Mouse (Mus musculus): ENCODE data around the gene Suclg1. TPM values are rescaled to one million over a fixed set of nuclear protein-coding genes. Genes with fewer than 3 reads are reported as not detected.
A peak's percentile ranks its signal among the peaks of the same experiment; 100 is the strongest.

Gene Suclg1
- polyA plus RNA-seq, 1 experiment from 2014 or later: 307 TPM

DNA sequence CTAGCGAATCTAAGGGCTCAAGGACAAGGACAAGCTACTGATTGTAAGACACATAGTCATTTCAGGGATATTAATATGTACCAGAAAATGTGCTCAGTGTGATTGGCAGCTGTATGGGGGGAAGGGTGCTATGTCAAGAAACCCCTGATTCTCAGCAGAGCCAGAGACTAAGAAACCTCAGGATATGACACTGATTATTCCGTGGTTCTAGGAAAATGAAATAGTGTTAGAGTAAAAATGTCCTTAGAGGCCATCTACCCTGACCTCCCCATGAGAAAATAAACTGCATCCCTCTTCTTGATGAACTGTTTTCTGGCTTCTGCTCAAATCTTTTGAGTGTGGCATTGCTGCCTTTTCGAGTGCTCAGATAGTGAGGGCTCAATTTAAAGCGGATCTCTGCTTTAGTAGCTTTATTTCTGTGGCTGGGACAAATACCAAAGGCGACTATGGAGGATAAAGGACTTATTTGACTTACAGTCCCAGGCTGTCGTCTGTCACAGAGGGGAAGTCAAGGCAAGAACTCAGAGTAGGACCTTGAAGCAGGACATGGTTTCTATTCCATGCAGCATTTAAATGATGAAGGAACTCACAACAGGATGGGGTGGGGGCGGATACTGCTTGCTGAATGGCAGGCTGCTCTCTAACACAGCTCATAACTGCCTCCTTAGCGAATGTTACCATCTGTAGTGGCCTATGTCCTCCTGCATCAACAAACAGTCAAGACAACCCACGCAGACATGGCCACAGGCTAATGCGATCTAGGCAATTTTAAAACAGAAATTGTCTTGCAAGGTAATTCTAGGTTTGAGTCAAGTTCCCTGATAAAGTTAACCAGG lies 60.7 kb downstream of the Suclg1 start:
- Histone ChIP-seq H3K36me3 (ENCODE audit: insufficient read depth, low read length) (no peaks in the 10 kb centered on the region), H3K9me3 (replicated peaks; ENCODE audit: low read length) (no peaks in the 10 kb centered on the region), H3K4me1 (replicated peaks; ENCODE audit: insufficient read depth, low read length) (no peaks in the 10 kb centered on the region), H3K27me3 (ENCODE audit: insufficient read depth, low read length) (no peaks in the 10 kb centered on the region), H3K9ac (ENCODE audit: low read depth, low read length) (no peak overlapping the region), H3K4me2 (ENCODE audit: low read length) (no peak overlapping the region), H3K27ac (no peak overlapping the region), H3K4me3 (replicated peaks; ENCODE audit: low read depth, low read length) (no peak overlapping the region)
- 74% methylated on average over 10 of the region's 10 CpGs for WGBS
- no peak for TF ChIP-seq CTCF (IDR thresholded peaks at IDR 0.05; ENCODE audit: low read depth)
- ATAC-seq (replicated peaks; ENCODE audit: low FRiP score, low read depth) (no peak), DNase-seq (ENCODE audit: low spot score) (no peak)

DNA sequence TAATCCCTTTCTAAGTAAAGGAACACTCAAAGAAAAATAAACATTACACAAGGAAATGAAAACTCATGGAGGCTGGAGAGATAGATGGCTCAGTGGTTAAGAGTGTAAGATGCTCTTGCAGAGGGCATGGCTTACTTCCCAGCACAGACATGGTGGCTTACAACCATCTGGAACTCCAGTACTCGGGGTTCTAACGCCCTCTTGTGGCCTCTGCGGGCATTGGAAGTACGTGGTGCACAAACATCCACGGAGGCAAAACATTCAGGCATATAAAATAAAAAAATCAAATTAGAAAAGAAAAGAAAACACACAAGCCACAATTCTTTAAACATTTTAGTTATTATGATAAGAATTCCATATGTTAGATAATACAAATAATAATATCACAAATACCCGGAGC lies 63.2 kb downstream of the Suclg1 start:
- no peak overlapping the region for H3K9ac ChIP-seq (ENCODE audit: low read depth, low read length)
- DNase-seq (ENCODE audit: low spot score) (no peak), ATAC-seq (replicated peaks; ENCODE audit: low FRiP score, low read depth) (no peak)
- H3K27ac ChIP-seq: no peak overlapping the region
- no peak overlapping the region for H3K4me3 ChIP-seq (replicated peaks; ENCODE audit: low read depth, low read length)
- H3K36me3 ChIP-seq (ENCODE audit: insufficient read depth, low read length): no peaks in the 10 kb centered on the region
- TF ChIP-seq CTCF (IDR thresholded peaks at IDR 0.05; ENCODE audit: low read depth): no peak
- no peaks in the 10 kb centered on the region for H3K4me1 ChIP-seq (replicated peaks; ENCODE audit: insufficient read depth, low read length)
- H3K9me3 ChIP-seq (replicated peaks; ENCODE audit: low read length): no peaks in the 10 kb centered on the region
- 70% methylated on average over 6 of the region's 6 CpGs for WGBS
- no peaks in the 10 kb centered on the region for H3K27me3 ChIP-seq (ENCODE audit: insufficient read depth, low read length)
- no peak overlapping the region for H3K4me2 ChIP-seq (ENCODE audit: low read length)

DNA sequence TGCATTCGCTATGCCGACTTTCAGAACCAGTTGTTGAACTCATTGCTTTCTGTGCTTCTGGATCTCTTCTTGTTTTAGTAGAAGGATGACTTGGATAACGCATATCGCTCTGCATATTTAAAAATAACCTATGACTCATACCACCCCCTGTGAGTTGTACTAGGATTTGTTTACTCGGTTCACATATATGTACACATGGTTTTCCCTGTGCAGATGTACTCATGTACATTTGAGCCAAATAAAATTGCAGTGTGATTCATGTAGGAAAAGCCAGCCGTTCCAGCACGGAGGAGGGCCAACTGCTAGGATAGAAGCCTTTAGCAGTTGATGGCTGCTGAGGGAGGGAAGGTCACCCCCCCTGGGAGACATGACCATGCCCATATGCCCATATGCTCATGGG lies 63.6 kb downstream of the Suclg1 start:
- TF ChIP-seq CTCF (IDR thresholded peaks at IDR 0.05; ENCODE audit: low read depth): no peak

DNA sequence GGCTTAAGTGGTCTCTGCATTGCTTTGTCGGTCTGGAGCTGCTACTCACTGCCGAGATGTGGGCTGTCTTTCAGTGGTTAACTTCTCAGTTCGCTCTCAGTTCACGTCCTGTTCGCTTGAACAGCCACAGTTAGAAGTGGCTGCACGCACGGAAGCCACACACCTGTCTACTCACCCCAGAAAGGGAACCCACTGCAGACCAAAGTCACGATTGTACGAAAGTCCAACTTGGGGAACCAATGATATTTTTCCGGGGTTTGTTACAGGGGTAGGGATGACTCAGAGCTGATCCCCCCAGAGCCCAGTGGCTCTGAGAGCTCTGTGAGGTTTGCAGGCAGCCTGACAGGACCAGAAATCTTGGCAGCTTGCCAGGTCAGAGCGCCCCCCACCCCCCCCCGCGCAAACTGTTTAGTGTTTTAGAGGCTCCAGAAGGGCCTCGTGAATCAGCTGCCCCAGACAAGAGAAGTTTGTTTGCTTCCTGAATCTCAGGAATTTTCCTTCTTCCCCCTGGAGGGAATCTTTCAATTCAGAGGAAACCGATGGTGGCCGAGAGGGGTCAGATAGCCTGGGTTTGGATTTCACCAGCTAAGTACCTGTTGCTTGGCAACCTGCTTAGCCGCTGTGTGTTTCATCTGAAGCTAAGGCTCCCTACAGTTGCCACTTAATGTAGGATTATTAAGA lies 66.9 kb downstream of the Suclg1 start:
- Histone ChIP-seq H3K9ac (ENCODE audit: low read depth, low read length) (peak overlapping the region; percentile 50), H3K4me1 (replicated peaks; ENCODE audit: insufficient read depth, low read length) (no peaks in the 10 kb centered on the region)
- WGBS: under 1% methylated on average over 17 of the region's 17 CpGs

More for the DNA sequence above, 63.6 kb downstream of the Suclg1 start:
- H3K27me3 ChIP-seq (ENCODE audit: insufficient read depth, low read length): no peaks in the 10 kb centered on the region
- no peaks in the 10 kb centered on the region for H3K4me1 ChIP-seq (replicated peaks; ENCODE audit: insufficient read depth, low read length)
- no peak overlapping the region for H3K9ac ChIP-seq (ENCODE audit: low read depth, low read length)
- no peak overlapping the region for H3K27ac ChIP-seq
- DNase-seq (ENCODE audit: low spot score): no peak
- WGBS: 93% methylated on average over 7 of the region's 7 CpGs
- no peak overlapping the region for H3K4me3 ChIP-seq (replicated peaks; ENCODE audit: low read depth, low read length)
- H3K9me3 ChIP-seq (replicated peaks; ENCODE audit: low read length): no peaks in the 10 kb centered on the region
- H3K4me2 ChIP-seq (ENCODE audit: low read length): no peak overlapping the region
- ATAC-seq (replicated peaks; ENCODE audit: low FRiP score, low read depth): no peak
- H3K36me3 ChIP-seq (ENCODE audit: insufficient read depth, low read length): no peaks in the 10 kb centered on the region

DNA sequence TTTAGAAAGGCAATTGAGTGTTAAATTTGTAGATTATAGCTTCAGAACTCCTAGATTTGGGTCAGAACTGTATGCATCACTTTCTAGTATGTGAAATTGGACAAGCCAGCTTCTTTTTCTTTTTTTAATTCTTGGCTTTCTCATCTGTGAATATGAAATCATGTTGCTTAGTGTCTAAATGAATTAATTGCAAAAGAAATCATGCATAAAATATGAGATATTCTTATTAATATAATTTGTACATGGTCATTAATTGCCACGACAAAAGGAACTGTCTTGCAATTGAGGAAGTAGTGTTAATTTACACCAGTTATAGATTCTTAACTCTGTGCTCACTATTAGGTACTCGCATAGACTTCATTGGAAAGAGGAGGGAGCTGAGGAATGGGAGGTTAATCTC lies 74.1 kb downstream of the Suclg1 start:
- no peaks in the 10 kb centered on the region for H3K4me1 ChIP-seq (replicated peaks; ENCODE audit: insufficient read depth, low read length)
- H3K9me3 ChIP-seq (replicated peaks; ENCODE audit: low read length): no peaks in the 10 kb centered on the region
- WGBS: 74% methylated on average over 2 of the region's 2 CpGs
- ATAC-seq (replicated peaks; ENCODE audit: low FRiP score, low read depth): no peak
- no peak overlapping the region for H3K9ac ChIP-seq (ENCODE audit: low read depth, low read length)
- no peak overlapping the region for H3K27ac ChIP-seq
- DNase-seq (ENCODE audit: low spot score): no peak
- no peak overlapping the region for H3K4me2 ChIP-seq (ENCODE audit: low read length)
- no peak for TF ChIP-seq CTCF (IDR thresholded peaks at IDR 0.05; ENCODE audit: low read depth)
- H3K4me3 ChIP-seq (replicated peaks; ENCODE audit: low read depth, low read length): no peak overlapping the region
- no peaks in the 10 kb centered on the region for H3K27me3 ChIP-seq (ENCODE audit: insufficient read depth, low read length)
- H3K36me3 ChIP-seq (ENCODE audit: insufficient read depth, low read length): no peaks in the 10 kb centered on the region

More for the DNA sequence above, 66.9 kb downstream of the Suclg1 start:
- Histone ChIP-seq H3K36me3 (ENCODE audit: insufficient read depth, low read length) (no peaks in the 10 kb centered on the region), H3K4me2 (ENCODE audit: low read length) (peak overlapping the region; percentile 79), H3K27ac (peak overlapping the region; percentile 77), H3K9me3 (replicated peaks; ENCODE audit: low read length) (no peaks in the 10 kb centered on the region), H3K4me3 (replicated peaks; ENCODE audit: low read depth, low read length) (peak overlapping the region; percentile 47), H3K27me3 (ENCODE audit: insufficient read depth, low read length) (no peaks in the 10 kb centered on the region)
- DNase-seq (ENCODE audit: low spot score): peak; percentile 92
- peak; percentile 84 for ATAC-seq (replicated peaks; ENCODE audit: low FRiP score, low read depth)
- peak; percentile 4; the same call in 1 of the 2 replicates for TF ChIP-seq CTCF (IDR thresholded peaks at IDR 0.05; ENCODE audit: low read depth)

Other genes starting within 250 kb of the Suclg1 start
- gene Dnah6, start 26.7 kb upstream of the Suclg1 start, polyA plus RNA-seq (2015; fragmentation: Nextera tagmentation; extraction: Ambion mirVana): 0.05 and 0.09 TPM in 2 replicates
- not detected in 2 replicates for gene 4931417E11Rik, start 221.3 kb downstream of the Suclg1 start, polyA plus RNA-seq (2015; fragmentation: Nextera tagmentation; extraction: Ambion mirVana)

Measured in kidney, postnatal 0 days (tissue).